Mouse (Mus musculus): ENCODE results near the gene Gpa33.

- no peak for TF ChIP-seq POLR2A (IDR thresholded peaks at IDR 0.05; ENCODE audit: insufficient read depth, low read length)
- TF ChIP-seq CTCF (IDR thresholded peaks at IDR 0.05; ENCODE audit: low read depth, low read length) = peak; percentile 70
Observed at GRCm38 (mm10) chr1:166102920-166103608, 27.0 kb upstream of the Gpa33 start.

All from ES-Bruce4 (cell line).